Mouse (Mus musculus): Measurements from ENCODE around the gene Mat2a.

DNA sequence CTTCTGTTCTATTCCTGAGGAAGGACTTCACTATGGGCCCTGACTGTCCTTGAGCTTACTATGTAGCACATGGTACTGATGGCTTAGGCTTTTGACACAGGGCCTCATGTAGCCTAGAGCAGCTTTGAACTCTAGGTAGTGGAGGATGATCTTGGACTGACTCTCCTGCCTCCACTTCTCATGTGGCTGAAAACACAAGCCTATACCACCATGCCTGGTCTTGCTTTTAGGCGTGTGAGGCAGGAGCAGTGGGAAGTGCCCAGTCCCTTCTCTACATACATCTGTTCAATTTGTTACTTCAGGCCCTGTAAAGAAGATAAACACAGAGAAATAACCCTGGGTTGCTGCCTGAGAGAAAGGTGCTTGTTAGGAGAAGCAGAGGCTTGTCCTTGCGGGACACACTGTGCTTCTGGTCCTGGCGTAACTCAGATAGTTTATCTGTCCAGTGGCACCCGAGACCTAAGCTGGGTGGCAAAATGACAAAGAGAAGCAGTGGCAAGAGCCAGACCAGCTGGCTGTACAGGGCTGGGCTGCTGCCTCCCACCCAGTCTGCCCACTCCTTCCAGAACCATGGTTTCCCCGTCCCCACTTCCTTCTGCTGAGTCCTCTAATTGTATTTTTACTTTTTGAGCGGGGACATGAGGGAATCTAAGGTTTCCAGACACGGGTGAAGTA lies 14.9 kb upstream of the Mat2a start:
- TF ChIP-seq POLR2A (IDR thresholded peaks at IDR 0.05; ENCODE audit: control insufficient read depth, extremely low read depth, insufficient read depth, low read length, poor library complexity) (no peak), CTCF (IDR thresholded peaks at IDR 0.05; ENCODE audit: borderline replicate concordance, control insufficient read depth, extremely low read depth, insufficient read depth, low read length, poor library complexity) (no peak)
